Mouse (Mus musculus): Measurements from ENCODE around the gene Cables2.
"Not testable (repeated sequence)": the region's sequence is repeated elsewhere in the genome, so short reads cannot be mapped to it uniquely, and the experiment has no call there.

The Cables2 gene

GRCm38 (mm10) chr2:180277773-180278320, 4.6 kb upstream of the Cables2 start:
- no peak for DNase-seq

GRCm38 (mm10) chr2:180276851-180277259, 3.6 kb upstream of the Cables2 start:
- DNase-seq: peak; percentile 70

GRCm38 (mm10) chr2:180276385-180276784, 3.1 kb upstream of the Cables2 start:
- no peak for DNase-seq

- DNase-seq: peak; percentile 90
Observed at GRCm38 (mm10) chr2:180275836-180276235, 2.5 kb upstream of the Cables2 start.

- no peak for DNase-seq
Observed at GRCm38 (mm10) chr2:180274523-180274922, 1.2 kb upstream of the Cables2 start.

GRCm38 (mm10) chr2:180272884-180273321, 393 bp downstream of the Cables2 start:
- DNase-seq: no peak

GRCm38 (mm10) chr2:180271804-180272395, 1.4 kb downstream of the Cables2 start:
- DNase-seq: no peak

- DNase-seq: peak; percentile 68
Observed at GRCm38 (mm10) chr2:180270537-180271255, 2.6 kb downstream of the Cables2 start.

GRCm38 (mm10) chr2:180269329-180269728, 4.0 kb downstream of the Cables2 start:
- no peak for DNase-seq

GRCm38 (mm10) chr2:180267955-180268354, 5.3 kb downstream of the Cables2 start:
- DNase-seq: no peak

GRCm38 (mm10) chr2:180262891-180263290, 10.4 kb downstream of the Cables2 start:
- DNase-seq: no peak

GRCm38 (mm10) chr2:180262441-180262840, 10.9 kb downstream of the Cables2 start:
- peak; percentile 48 for DNase-seq

- DNase-seq: no peak
Observed at GRCm38 (mm10) chr2:180261901-180262300, 11.4 kb downstream of the Cables2 start.

GRCm38 (mm10) chr2:180260610-180261480, 12.5 kb downstream of the Cables2 start:
- DNase-seq: no peak

GRCm38 (mm10) chr2:180259826-180260609, 13.3 kb downstream of the Cables2 start:
- DNase-seq: not testable (repeated sequence)

- DNase-seq: not testable (repeated sequence)
Observed at GRCm38 (mm10) chr2:180258951-180259484, 14.3 kb downstream of the Cables2 start.

- no peak for DNase-seq
Observed at GRCm38 (mm10) chr2:180257963-180258865, 15.1 kb downstream of the Cables2 start.

- DNase-seq: peak; percentile 99
Observed at GRCm38 (mm10) chr2:180257001-180257521, 16.2 kb downstream of the Cables2 start, which contains the start of gene Rps21. TSS of gene Rps21 (plus strand) at chr2:180257377.

- no peak for DNase-seq
Observed at GRCm38 (mm10) chr2:180256296-180257000, 16.8 kb downstream of the Cables2 start.

- DNase-seq: no peak
Observed at GRCm38 (mm10) chr2:180255701-180256100, 17.6 kb downstream of the Cables2 start.

Data from lung, postnatal 36 days (tissue).